Mouse (Mus musculus): Measurements from ENCODE around the gene Cd5l. TPM values are rescaled to one million over a fixed set of nuclear protein-coding genes. Genes with fewer than 3 reads are reported as not detected.

The Cd5l gene
- 0.37 TPM for polyA plus RNA-seq (2014; fragmentation: Illumina TruSeq; extraction: RNeasy Lipid Tissue Mini Kit (QIAGEN cat#74804); ENCODE audit: low read depth, low replicate concordance)

DNA sequence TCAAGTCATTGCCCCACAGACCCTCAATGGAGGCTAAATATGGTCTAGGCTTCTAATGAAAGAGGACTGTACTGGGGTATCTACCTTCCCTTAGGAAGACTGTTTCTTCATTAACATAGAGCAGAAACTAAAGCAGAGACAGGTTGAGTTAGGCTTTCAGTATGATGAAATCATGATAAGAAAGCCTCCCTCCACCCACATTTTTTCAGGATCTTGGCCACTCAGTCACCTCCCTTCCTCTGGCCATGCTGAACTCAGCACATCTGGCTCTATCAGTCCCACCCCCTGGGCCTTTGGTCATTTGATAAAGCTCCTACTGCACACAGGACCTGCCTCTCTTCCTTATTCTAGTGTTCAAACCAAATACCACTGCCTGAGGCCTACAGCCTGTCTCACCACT is at the start of gene Cd5l:
TSS of gene Cd5l (plus strand) at position 301 of the 400 bp plus-strand sequence.

DNA sequence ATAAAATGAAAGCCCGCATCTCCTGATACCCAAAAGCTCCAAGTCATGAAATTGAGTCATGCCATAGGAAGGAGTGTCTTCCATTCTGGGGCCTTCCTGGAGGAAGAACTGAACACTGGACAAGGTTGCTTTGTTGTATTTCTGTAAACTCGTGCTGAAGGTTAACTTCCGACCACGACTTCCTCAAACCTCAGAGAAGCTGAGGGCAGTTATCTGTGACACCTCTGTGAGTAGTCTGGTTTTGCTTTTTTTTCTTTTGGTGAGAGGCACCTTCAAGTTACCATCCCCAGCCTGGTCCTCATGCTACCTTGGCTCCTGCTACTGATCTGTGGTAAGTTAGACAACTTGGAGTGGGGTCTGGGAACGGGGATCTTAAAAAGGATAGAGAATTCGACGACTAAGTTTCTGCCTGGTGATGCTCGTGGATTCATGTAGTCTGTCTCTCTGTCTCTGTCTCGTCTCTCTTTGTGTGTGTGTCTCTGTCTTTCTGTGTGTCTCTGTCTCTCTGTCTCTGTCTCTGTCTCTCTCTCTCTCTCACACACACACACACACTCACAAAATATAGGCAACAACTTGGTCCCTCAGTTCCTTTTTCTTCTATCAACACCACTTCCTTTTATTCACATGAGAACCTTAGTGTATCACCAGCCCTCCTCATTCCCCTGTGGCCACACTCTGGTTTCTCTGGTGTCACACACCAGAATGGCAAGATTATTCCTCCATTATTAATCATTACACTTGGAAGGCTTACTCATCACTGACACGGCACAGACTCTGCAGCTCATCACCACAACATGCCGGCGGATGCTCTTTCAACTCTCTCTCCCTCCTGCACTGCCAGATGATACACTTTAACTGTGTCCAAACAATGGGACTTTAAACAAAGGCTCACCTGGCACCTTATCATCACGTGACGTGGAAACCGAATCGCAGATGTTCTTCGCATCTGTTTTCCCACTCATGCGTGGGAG is 18.8 kb downstream of the Cd5l start, which contains the start of gene Fcrl1:
TSS of gene Fcrl1 (plus strand) at position 193 of the 971 bp plus-strand sequence.

Other genes with a start within 250 kb of the Cd5l start
- 5.8 TPM for gene Kirrel, start 183.1 kb upstream of the Cd5l start, polyA plus RNA-seq (2014; fragmentation: Illumina TruSeq; extraction: RNeasy Lipid Tissue Mini Kit (QIAGEN cat#74804); ENCODE audit: low read depth, low replicate concordance)
- gene Fcrls, start 94.1 kb upstream of the Cd5l start, polyA plus RNA-seq (2014; fragmentation: Illumina TruSeq; extraction: RNeasy Lipid Tissue Mini Kit (QIAGEN cat#74804); ENCODE audit: low read depth, low replicate concordance), result 6.3 TPM
- gene Fcrl1, start 18.5 kb downstream of the Cd5l start, polyA plus RNA-seq (2014; fragmentation: Illumina TruSeq; extraction: RNeasy Lipid Tissue Mini Kit (QIAGEN cat#74804); ENCODE audit: low read depth, low replicate concordance), result 0.34 TPM
- not detected for gene Fcrl5, start 77.9 kb downstream of the Cd5l start, polyA plus RNA-seq (2014; fragmentation: Illumina TruSeq; extraction: RNeasy Lipid Tissue Mini Kit (QIAGEN cat#74804); ENCODE audit: low read depth, low replicate concordance)
- gene Etv3, start 167.5 kb downstream of the Cd5l start, polyA plus RNA-seq (2014; fragmentation: Illumina TruSeq; extraction: RNeasy Lipid Tissue Mini Kit (QIAGEN cat#74804); ENCODE audit: low read depth, low replicate concordance), result 15.7 TPM